Comparison of ENCODE assay signal across 8 mouse cellular contexts in the genomic region with DNA sequence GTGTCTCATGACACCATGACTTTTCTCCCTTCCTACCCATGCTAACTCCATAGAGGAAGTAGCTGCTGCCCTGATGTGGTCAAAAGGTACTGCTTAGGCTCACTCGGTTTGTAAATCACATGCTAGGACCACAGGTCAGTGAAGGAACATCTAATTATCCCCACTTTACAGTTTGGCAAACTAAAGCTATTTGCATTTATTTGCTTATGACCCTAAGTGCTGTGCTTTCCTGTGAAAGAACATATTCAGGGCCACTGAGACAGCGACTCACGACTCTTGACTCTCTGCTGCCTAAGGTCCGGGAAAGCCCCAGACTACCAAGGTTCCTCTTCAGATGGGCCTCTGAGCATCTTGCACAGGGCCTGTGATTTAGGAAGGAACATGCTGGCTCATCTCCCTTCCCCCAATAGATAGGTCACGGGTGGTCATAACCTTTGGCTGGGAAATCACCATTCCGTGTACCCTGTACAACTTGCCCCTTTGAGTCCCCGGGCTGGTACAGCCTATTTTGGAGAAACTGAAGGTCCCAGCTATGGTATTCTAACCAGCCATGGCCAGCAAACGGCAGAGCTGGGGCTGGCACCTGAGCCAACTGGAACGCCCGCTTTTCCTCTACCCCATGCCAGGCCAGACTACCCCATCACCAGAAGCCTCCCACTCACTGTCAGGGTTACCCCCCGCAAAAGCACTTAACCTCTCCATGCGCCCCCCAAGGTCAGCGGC. TPM values are rescaled to one million over a fixed set of nuclear protein-coding genes. Genes with fewer than 3 reads are reported as not detected.
DNase-seq lines count a peak whose midpoint lies in the region; ATAC-seq lines count a peak whose summit lies in the region.

No protein-coding gene starts in this region.

- DNase-seq in lung, postnatal 25 days (ENCODE audit: low spot score): no peak
- peak; percentile 35 to 53 for DNase-seq in lung, postnatal 4 days
- DNase-seq in spleen, postnatal 4 days (ENCODE audit: low spot score in 2 of 2): peak; percentile 51 to 72
- DNase-seq in right cerebral cortex, postnatal 36 days (ENCODE audit: low spot score in 2 of 2): no peak
- DNase-seq in right cerebral cortex, postnatal 10 days (ENCODE audit: low spot score in 2 of 2): no peak

- no peak for ATAC-seq in lung, embryonic 15.5 days (ENCODE audit: borderline replicate concordance, extremely low read depth, low FRiP score, low TSS enrichment)
- ATAC-seq in embryonic facial prominence, embryonic 12.5 days (ENCODE audit: insufficient number of reproducible peaks, insufficient read depth, low FRiP score, low TSS enrichment): no peak
- ATAC-seq in inflammation-experienced regulatory T-cells, adult 6 months: peak; percentile 69

- peak overlapping the region; percentile 88 for H3K9ac ChIP-seq in lung, embryonic 15.5 days
- peak overlapping the region; percentile 78 for H3K9ac ChIP-seq in embryonic facial prominence, embryonic 12.5 days

- no peaks in the 10 kb centered on the region for H3K36me3 ChIP-seq in lung, embryonic 15.5 days
- no peaks in the 10 kb centered on the region for H3K36me3 ChIP-seq in embryonic facial prominence, embryonic 12.5 days

- H3K4me2 ChIP-seq in lung, embryonic 15.5 days: peak overlapping the region; percentile 86
- peak overlapping the region; percentile 78 for H3K4me2 ChIP-seq in embryonic facial prominence, embryonic 12.5 days (replicated peaks)

- H3K4me3 ChIP-seq in lung, embryonic 15.5 days: peak overlapping the region; percentile 93
- H3K4me3 ChIP-seq in embryonic facial prominence, embryonic 12.5 days: peak overlapping the region; percentile 85

- H3K27me3 ChIP-seq in lung, embryonic 15.5 days: peaks cover 15% of the 10 kb centered on the region
- peaks cover 7% of the 10 kb centered on the region for H3K27me3 ChIP-seq in embryonic facial prominence, embryonic 12.5 days

- H3K9me3 ChIP-seq in lung, embryonic 15.5 days: no peaks in the 10 kb centered on the region
- no peaks in the 10 kb centered on the region for H3K9me3 ChIP-seq in embryonic facial prominence, embryonic 12.5 days

- WGBS in lung, embryonic 15.5 days: 6% methylated on average over 13 of the region's 13 CpGs
- WGBS in embryonic facial prominence, embryonic 12.5 days: 8% methylated on average over 13 of the region's 13 CpGs

- H3K4me1 ChIP-seq in lung, embryonic 15.5 days: peaks cover 39% of the 10 kb centered on the region
- peaks cover 31% of the 10 kb centered on the region for H3K4me1 ChIP-seq in embryonic facial prominence, embryonic 12.5 days

- peak overlapping the region; percentile 84 for H3K27ac ChIP-seq in lung, embryonic 15.5 days
- peak overlapping the region; percentile 69 for H3K27ac ChIP-seq in embryonic facial prominence, embryonic 12.5 days

RNA-seq across cellular contexts. Expression of a gene that starts 3.8 kb away (rescaled TPM):
- 3.2 and 3.3 TPM in 2 replicates for polyA plus RNA-seq in lung, embryonic 15.5 days (2015; fragmentation: Nextera tagmentation; extraction: Ambion mirVana)
- polyA plus RNA-seq in embryonic facial prominence, embryonic 12.5 days (2016; fragmentation: Nextera tagmentation; extraction: Ambion mirVana): 3.2 and 3.4 TPM in 2 replicates
- 10 to 100 TPM; 13.4 to 17.0 (median 14.6) TPM for polyA plus RNA-seq in inflammation-experienced regulatory T-cells, adult 6 months (2017; shearing (Covaris generic))

RNA-seq across cellular contexts. Expression of a gene that starts 26.2 kb away (rescaled TPM):
- polyA plus RNA-seq in lung, embryonic 15.5 days (2015; fragmentation: Nextera tagmentation; extraction: Ambion mirVana): 44.1 and 45.5 TPM in 2 replicates
- 11.6 and 13.7 TPM in 2 replicates for polyA plus RNA-seq in embryonic facial prominence, embryonic 12.5 days (2016; fragmentation: Nextera tagmentation; extraction: Ambion mirVana)
- polyA plus RNA-seq in inflammation-experienced regulatory T-cells, adult 6 months (2017; shearing (Covaris generic)): 100 to 1,000 TPM in 1 of 3 experiments, 10 to 100 TPM in 2; 69.0 to 129 (median 86.9) TPM

RNA-seq across cellular contexts. Expression of a gene that starts 29.9 kb away (rescaled TPM):
- 4.3 and 4.4 TPM in 2 replicates for polyA plus RNA-seq in lung, embryonic 15.5 days (2015; fragmentation: Nextera tagmentation; extraction: Ambion mirVana)
- polyA plus RNA-seq in embryonic facial prominence, embryonic 12.5 days (2016; fragmentation: Nextera tagmentation; extraction: Ambion mirVana): 15.3 and 16.4 TPM in 2 replicates
- polyA plus RNA-seq in inflammation-experienced regulatory T-cells, adult 6 months (2017; shearing (Covaris generic)): under 1 TPM; 0.24 to 0.48 (median 0.45) TPM

RNA-seq across cellular contexts. Expression of a gene that starts 40.9 kb away (rescaled TPM):
- polyA plus RNA-seq in lung, embryonic 15.5 days (2015; fragmentation: Nextera tagmentation; extraction: Ambion mirVana): 12.1 and 13.2 TPM in 2 replicates
- polyA plus RNA-seq in embryonic facial prominence, embryonic 12.5 days (2016; fragmentation: Nextera tagmentation; extraction: Ambion mirVana): 20.6 and 21.6 TPM in 2 replicates
- 1 to 10 TPM; 4.6 to 6.9 (median 5.4) TPM for polyA plus RNA-seq in inflammation-experienced regulatory T-cells, adult 6 months (2017; shearing (Covaris generic))

RNA-seq across cellular contexts. Expression of a gene that starts 43.8 kb away (rescaled TPM):
- polyA plus RNA-seq in lung, embryonic 15.5 days (2015; fragmentation: Nextera tagmentation; extraction: Ambion mirVana): 465 and 505 TPM in 2 replicates
- polyA plus RNA-seq in embryonic facial prominence, embryonic 12.5 days (2016; fragmentation: Nextera tagmentation; extraction: Ambion mirVana): 447 and 479 TPM in 2 replicates
- polyA plus RNA-seq in inflammation-experienced regulatory T-cells, adult 6 months (2017; shearing (Covaris generic)): 100 to 1,000 TPM; 461 to 576 (median 475) TPM

Comparison
In these comparisons a context has a peak if more than half of its experiments do, and no peak if none do; other contexts are left out.
1. DNase-seq: peak in lung, postnatal 4 days (2 of 2) and spleen, postnatal 4 days (2 of 2); none in lung, postnatal 25 days (single experiment), right cerebral cortex, postnatal 36 days (0 of 2) and right cerebral cortex, postnatal 10 days (0 of 2).